Mouse (Mus musculus) urinary bladder, postnatal 25 days (tissue): ENCODE measurements around the gene Elovl4.

Source experiments
- DNase-seq: peaks from one replicate; pipeline ENCODE4 v3.0.0; 2022; ENCODE audit warnings: low spot score

The Elovl4 gene

DNA sequence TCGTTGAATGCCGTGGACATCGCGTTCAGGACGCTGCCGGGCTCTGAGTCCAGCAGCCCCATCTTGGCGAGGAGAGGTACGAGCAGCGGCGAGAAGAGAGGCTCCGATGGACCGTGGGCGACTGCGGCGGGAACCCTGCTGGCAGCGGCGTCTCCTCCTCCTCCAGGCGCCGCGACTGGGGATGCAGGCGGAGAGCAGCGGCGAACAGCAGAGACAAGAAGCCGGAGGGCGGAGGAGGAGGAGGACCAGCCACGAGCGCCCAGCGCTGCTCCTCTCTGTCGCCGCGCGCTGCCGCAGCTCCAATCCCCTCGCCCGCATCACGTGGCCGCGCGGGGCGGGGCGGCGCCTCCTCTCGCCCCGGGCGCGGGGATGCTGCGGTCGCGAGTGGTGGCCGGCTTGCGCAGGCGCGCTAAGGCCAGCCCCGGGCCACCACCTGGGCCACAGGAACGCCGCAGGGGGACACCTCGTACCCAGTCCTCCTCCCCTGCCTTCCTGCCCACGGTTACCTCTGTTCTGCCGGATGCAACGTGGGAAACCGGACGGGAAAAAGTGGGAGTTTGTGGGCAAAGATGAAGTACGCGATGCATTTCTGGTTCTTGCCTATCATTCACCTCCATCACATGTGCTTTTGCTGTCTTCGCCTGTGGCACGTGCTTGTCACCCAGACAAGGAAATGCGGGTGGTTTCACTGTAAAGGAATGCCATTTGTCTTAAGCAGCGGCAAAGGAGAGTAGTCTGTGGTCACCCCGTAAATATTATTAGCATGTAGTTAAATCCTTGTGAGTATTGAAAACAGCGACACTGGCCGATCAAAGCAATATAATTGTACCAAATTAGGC is at the start of gene Elovl4:
TSS of gene Elovl4 (minus strand) at position 301 of the 839 bp plus-strand sequence.
- peak; percentile 61 for DNase-seq

DNA sequence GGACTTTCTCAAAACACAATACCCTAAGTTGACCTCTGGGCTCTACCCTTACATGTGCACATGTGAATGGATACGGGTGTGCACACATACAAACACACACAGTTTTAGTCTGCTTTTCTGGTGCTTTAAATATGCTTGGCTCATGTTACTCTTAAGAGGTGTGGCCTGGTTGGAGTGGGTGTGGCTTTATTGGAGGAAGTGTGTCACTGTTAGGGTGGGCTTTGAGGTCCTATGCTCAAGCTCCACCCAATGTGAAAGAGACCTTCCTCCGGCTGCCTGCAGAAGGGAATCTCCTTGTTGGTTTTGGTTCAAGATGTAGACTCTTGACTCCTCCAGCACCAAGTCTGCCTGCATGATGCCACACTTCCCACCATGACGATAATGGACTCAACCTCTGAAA is 46.4 kb upstream of the Elovl4 start:
- DNase-seq = no peak

DNA sequence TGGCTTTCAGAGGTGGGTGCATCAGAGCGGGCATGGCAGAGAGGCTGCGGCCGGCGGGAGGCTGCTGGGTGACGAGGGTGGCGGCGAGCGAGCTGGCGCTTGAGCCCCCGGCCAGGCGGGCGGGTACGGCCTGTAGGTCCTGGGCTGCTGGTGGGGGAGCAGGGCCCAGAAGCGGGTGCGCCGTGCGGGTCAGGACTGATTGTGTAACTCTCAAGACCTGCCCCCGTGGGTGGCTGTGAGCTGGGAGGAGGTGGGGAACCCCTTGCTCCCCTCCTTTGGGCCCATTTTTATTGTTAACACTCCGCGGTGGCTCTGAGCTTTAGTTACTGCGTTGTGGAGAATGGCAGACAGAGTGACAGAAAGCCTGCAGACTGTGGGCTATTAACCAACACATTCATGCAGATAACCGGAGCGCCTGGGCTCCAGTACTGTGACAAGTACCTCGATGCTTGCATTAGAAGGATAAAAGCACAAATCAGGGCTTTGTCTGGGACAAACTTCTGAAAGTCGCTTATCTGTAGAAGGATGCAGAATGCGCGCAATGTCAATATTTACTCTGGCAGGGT is 28.8 kb upstream of the Elovl4 start:
- no peak for DNase-seq

DNA sequence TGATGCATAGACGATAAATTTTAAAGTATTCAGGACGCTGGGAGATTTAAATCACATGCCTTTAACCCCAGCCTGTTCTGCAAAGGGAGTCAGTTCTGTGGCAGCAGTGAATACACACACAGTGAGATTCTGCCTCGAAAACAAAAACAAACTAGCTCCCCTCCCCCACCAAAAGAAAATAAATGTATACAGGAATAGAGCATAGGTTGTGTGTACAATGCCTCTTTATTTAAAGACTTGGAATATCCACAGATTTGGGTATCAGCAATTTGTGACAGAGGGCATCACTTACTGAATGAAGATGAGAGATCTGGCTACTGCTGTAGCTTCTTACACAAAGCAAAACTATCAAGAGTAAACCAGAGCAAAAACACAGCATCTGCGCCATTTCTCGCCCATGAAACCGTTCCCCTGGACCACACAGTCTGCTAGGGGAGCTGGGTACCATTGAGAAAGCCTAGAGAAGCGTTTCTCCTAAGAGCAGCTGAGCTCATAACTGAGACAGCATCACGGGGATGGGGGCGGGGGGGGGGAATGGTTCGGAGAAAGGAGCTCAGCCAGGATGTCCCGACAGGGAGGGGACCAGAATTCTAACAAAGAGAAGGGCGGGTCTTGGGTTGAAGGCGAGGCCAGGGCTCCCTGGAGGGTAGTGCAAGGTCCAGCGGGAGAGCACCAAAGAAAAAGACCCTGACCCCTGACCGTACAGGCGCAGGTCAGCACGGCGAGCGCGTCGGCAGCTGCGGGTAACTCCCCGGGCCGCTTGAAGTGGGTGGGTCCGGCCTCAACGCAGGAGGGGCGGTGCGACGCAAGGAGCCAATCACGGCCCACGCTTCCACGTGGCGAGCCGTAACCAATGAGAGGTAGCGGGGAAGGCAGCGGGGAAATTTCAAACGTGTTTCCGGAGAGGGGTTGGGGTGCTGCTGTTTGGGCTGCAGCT is 28.0 kb upstream of the Elovl4 start, which contains the start of gene Ttk:
TSS of gene Ttk (plus strand) at position 879 of the 937 bp plus-strand sequence.
- DNase-seq = peak; percentile 79

DNA sequence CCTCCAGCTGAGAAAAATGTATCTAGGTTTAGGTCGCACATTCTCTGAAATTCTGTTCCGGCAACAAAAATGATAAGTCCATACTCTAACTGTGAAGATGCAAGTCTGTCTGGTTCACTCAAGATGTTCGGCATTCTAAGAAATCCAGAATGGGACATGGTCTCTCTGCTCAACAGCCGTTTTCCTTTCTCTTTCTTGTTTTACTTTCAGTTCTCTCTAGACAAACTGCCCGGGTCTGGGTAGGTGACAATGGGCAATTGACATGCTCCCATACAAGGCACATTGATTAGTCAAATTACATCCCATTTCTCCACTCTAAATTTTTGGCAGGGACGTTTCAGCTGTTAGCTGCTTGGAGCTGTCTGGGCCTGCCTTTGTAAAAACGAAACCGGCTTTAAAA is 25.1 kb upstream of the Elovl4 start:
- DNase-seq = no peak

DNA sequence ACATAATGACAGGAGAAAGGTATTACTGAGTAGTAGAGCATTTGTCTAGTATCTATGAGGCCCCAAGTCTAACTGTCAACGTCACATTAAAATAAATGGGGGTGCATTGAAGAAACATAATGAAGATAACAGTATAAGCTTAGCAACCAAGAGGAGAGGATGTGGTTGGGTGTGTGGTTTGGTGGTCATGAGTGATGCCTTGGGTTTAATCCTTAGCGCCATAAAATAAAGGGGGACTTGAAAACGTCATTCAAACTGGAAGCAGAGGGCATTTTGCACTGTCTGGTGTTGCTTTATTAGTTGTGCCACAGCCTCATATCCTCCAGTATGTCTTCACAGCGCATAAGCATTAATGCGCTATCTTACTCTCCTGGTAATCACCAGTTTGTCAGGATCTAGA is 23.8 kb upstream of the Elovl4 start:
- DNase-seq = no peak

DNA sequence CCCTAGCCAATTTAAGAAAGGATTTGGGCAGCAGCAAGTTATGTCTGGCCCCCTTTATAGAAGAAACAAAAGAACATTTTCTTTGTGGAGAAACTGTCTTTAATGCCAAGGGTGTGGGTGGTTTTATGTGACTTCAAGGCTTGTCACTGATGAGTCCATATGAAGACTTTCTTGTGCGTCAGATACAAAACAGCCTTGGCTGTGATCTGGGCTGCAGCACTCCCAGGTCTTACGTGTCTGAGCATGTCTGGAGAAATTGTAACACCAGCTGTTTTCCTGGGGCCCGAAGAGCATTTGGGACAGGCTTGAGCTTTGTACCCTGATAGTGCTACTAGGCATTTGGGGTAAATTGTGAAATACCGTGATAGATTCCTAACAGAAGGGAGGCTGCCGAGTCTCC is 16.8 kb upstream of the Elovl4 start:
- DNase-seq = no peak

DNA sequence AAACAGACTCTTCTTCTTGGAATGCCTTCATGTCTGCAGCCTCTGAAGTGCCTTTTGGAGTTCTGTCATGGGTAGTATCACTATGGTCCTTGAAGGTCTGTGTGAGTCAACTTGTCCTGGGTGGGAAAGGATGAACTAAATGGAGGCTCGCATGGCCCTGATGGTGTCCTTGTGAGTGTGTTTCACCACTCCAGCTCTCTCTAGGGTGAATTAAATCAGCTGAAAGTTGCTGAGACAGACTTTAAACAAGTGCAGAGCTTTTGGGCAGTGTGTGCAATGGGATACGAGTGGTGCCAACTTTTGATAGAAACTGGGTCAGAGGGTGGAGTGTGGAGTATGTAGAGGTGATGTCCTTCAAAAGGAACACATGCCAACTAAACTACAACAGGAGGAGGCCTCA is 14.9 kb upstream of the Elovl4 start:
- DNase-seq = no peak

DNA sequence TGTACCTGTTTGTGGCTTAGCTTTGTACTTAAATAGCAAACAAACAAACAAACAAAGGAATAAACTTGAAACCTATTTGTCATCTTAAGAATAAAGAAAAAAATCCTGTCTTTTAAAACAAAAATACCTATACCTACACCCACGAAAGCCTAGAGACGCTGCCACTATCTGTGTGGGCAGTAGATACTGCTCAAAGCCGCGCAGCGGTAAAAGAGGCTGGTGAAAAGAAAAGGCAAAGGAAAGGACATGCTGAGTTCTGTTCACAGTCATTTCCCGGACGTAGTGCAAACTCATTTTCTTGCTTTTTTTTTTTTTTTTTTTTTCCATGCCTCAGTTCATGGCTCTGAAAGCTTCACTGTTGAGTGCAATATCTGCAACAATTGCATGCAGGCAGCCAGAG is 13.1 kb upstream of the Elovl4 start:
- no peak for DNase-seq

DNA sequence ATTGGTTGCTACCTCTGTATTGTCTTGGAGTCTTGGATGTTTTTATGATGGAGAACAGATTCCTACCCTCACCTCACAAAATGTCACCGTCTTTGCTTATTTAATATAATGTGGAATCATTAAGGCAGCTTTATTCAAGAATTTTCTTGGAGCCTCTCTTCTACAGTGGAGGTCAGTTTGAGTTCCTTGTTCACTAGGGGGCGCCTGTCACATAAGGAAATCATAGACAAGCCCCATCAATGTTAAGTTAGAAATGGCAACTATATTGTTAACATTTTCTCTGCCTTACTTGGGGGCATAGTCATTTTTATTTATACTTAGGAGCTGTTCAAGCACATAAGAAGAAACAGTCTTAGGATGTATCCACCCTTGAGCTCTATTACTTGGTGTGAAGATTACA is 1.5 kb upstream of the Elovl4 start:
- peak; percentile 56 for DNase-seq

DNA sequence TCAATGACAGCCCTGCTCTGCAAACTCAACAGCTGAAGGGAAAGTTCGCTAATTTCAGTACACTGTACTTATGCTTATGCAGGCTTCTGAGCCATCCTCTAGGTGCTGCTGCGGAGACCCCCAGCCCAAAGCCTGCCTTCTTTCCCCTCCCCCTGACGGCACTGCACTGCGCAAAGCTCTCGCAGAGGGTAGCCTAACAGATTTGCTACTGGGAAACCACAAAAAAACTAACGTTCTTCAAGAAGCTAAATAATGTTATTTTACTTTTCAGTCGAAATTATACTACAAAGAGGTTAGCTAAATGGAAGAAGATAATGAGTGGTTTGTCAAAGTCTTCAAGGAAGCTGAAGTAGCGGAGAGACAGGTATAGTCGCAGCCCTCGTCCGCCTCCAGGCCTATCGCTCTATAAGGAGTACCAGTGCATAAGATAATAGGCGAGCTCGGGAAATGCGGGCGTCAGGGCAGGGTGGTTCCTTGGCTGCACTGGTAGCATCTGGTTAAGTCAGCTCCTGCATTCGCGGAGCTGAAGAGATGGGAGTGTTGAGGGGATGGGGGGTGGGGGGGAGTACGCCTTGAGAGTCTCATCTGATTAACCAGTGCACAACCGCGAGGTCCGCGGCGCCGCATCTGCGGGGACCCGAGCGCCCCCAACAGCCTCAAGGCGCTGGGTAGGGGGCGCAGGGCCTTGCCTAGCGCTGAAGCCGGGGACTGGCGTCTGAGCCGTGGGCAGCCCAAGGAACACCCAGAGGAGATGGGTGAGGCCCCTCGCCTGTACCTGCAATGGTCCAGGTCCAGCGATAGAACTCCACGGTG is 707 bp downstream of the Elovl4 start:
- DNase-seq = no peak

DNA sequence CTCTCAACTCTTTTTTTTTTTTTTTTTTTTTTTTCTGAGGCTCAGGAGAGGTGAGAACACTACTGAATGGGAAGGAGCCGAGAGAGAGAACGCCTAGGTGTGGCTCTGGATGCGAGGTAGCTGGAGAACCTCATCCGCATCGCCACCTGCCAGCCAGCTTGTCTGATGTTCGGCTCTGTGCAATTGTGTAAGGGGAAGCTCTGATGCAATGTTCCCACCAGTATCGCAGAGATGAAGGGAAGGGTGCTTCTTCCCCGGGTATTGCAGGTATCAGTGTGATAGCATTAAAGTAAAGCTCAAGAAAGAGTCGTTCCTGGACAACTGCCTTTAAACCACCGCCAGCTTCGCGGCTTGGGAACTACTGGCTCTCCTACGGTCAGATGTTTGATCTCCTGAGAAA is 1.7 kb downstream of the Elovl4 start:
- DNase-seq = no peak

DNA sequence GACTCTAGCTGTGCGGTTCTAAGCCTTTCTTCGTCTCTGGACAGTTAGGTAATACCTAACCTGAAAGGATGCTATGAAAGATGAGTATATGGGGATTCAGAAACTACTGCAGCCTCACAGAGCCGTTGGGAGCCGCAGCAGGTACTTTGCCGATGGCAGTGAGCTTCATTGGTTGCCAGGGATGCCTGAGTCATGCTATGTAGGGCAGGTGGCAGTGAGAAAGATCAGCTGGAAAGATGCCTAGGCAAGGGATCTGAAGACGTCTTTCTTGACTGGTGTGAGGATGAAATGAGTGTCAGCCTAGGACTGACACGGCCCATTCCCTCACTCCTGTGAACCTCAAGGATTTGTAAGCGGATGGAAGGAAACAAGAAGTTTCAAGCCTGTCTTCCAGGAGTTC is 8.2 kb downstream of the Elovl4 start:
- no peak for DNase-seq

DNA sequence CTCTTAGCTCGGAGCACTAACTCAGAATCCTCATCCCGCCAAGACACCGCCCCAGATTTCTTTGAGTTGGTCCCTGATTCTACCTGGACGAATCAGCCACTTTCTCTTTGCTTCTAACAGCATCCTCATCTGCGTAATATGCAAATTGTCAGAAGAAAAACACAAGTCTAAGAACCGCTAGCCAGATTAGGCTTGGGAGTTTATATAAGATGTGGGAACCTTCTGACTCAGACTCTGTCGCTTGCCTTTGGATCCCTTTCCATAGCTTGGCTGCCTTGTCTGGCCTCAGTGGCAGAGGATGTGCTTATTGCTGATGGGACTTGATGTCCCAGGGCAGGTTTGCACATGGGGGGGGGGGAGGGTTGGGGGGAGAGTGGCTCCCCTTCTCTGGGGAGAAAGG is 9.2 kb downstream of the Elovl4 start:
- DNase-seq = no peak

DNA sequence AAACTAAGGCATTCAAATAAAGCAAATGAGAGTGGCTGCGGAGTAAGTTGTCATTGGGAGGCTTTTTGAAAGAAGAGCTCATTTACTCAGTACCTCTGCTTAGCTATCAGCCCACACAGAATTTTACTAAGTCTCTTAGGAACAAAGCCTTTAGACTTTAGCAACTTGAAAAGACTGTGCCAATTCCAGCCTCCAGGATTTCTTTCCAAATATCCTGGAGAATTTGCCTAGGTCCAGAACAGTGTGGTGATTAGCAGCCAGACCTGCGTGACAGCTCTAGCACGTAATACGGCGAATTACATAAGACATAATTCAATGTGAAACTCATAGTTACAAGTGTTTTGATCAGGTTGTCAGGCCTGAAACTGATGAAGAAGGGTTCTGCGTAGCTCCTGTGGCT is 16.8 kb downstream of the Elovl4 start:
- no peak for DNase-seq

DNA sequence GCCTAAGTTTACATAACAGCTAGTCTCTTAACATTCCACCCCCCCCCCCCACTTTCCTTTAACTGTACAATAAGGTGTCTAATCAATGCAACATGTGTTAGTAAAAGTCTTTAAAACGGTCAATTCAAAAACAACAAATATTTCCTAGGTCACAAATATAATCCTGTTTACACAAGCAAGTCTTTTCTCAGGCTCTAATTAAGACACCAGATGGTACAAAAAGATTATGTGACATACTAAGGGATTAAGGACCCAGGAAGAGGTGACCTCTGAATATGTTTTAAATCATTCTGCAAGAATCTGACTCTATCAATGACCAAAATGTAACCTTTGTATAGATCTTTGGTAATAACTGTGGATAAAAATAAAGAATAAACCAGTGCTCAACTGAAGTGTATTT is 20.6 kb downstream of the Elovl4 start:
- DNase-seq = no peak

DNA sequence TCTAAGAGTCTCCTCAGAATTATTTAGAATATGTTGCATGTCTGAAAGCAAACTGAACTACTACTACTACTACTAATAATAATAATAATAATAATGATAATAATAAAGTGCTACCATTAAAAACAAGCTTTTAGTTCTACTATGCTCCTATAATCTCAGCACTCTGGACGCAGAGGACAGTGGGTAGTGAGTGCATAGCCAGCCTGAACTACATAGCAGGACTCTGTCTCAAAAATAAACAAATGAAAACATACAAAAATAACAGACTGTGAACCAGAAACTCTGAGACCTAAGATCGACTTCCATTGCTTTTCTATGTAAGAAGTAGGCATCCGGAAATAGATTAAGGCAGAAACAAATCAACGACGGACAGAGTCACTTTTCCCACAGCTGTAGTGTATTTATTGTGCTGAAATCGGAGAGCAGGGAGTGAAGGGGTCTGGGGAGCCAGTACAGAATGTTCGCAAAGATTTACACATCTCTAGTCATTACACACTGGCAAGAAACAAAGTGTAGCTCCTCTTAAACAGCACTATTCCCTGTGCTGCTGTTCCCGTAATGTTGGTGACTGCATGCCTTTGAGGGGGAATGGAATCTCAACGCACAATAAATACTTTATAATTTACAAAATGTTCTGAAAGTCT is 27.6 kb downstream of the Elovl4 start:
- DNase-seq = no peak

DNA sequence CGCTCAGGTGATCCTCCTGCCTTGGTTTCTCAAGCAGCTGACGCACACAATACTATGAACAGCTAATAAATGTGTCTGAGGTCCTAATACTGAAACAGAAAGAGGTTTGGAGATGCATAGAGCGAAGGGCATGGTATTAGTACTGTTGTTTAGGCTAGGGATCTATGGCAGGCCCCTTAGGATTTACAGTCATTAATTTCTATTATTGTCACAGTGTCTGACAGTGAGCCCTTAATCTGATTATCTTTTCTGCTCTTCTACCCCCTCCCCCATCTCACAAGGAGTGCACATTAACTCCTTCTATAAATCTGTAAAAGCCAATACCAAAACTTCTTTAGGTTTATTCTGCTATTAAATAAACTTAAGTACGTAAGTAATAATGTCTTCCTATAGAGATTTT is 44.8 kb downstream of the Elovl4 start:
- DNase-seq = no peak

DNA sequence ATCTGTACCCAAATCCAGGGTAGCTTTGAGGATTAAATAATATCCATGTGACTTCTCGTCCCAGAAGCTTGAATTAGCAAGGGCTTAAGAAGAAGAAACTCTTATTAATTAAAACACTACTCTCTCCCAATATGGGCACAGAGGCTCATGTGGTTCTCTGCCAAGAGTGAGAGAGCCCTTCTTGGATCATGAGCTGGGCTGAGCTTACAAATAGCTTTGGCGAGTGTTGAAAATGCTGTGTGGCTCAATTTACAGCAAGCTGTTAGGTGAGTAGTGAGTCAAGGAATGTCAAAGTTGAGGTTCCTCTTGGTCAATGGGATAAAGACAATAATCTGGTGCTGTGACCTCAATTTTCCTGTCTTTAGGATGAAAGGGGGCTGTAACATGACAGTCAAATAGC is 74.2 kb downstream of the Elovl4 start:
- no peak for DNase-seq

DNA sequence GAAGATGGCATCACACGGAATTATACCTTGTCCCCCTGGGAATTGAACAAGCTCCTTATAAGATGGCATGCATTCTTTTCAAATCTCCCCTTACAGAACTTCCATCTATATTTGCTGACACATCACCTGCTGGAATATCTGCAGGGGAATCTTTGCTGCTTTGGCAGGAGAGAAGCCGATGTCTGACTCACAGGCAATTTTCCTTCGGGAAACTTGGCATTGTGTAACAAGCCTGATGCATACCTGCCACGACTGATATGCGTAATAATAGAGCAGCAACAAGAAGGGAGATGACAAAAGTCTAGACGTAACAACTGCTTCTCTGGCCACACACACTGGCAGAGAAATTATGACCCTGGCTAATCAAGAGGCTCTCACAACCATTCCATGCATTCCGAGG is 75.2 kb downstream of the Elovl4 start:
- DNase-seq = no peak
